19 mouse cellular contexts compared by ENCODE assay signal in the genomic region with DNA sequence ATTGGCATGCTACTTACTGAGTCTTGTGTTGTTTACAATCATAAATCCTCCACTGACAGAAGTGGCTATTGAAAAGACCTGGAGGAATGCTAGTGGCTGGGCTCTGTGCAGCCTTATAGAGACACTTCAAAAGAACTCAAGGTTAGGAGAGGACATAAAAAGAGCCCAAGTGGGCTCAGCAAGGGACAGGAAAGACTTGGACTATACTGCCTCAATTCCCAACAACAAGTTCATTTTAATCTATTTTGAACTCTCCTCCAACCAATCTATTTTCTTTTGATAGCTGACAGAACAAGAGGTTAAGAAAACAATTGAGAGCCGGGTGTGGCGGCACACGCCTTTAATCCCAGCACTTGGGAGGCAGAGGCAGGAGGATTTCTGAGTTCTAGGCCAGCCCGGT. TPM values are rescaled to one million over a fixed set of nuclear protein-coding genes. Genes with fewer than 3 reads are reported as not detected.
A peak's percentile ranks its signal among the peaks of the same experiment; 100 is the strongest.
DNase-seq lines count a peak whose midpoint lies in the region; ATAC-seq lines count a peak whose summit lies in the region.
"Had no signal": no experiment of that assay in that cellular context is flagged by ENCODE, and none has a peak within 500 bp of the region (broad histone marks: within the 10 kb centered on the region; RNA-seq: fewer than 3 reads in every experiment).

No protein-coding gene starts in this region.

- DNase-seq in R1 (ENCODE audit: low read depth, low spot score) (peak; percentile 53), ZHBTc4 (ENCODE audit: low read depth, low spot score) (peak; percentile 57)
- DNase-seq in B cell, adult 2 months = no peak
- DNase-seq: adrenal gland, adult 2 months; adrenal gland, adult 8-10 months; adrenal gland, postnatal 10 days; adrenal gland, postnatal 14 days; adrenal gland, postnatal 25 days; adrenal gland, postnatal 36 days; cerebellum, adult 11 months; cerebellum, adult 11-12 months; cerebellum, adult 18-20 months; cerebellum, adult 2 months; cerebellum, adult 8-10 months; cerebellum, adult 9-10 months; cerebellum, adult 9-11 months had no signal

- ATAC-seq in CD4-positive, CD25-positive, alpha-beta regulatory T cell, adult 4 months = no peak
- ATAC-seq: activated CD4-positive, CD25-positive, alpha-beta regulatory T cell, adult 4 months; Patski had no signal

RNA-seq across cellular contexts. Expression of a gene that starts 35.2 kb away (rescaled TPM):
- 100 to 1,000 TPM; 129 to 146 TPM for polyA plus RNA-seq in CD4-positive, CD25-positive, alpha-beta regulatory T cell, adult 4 months (2017; shearing (Covaris generic))

RNA-seq across cellular contexts. Expression of a gene that starts 49.0 kb away (rescaled TPM):
- 10 to 100 TPM; 21.0 to 28.2 TPM for polyA plus RNA-seq in CD4-positive, CD25-positive, alpha-beta regulatory T cell, adult 4 months (2017; shearing (Covaris generic))

RNA-seq across cellular contexts. Expression of a gene that starts 49.1 kb away (rescaled TPM):
- under 1 TPM; 0.55 to 0.91 TPM for polyA plus RNA-seq in CD4-positive, CD25-positive, alpha-beta regulatory T cell, adult 4 months (2017; shearing (Covaris generic))

Comparison
In these comparisons a context has a peak if more than half of its experiments do, and no peak if none do; other contexts are left out.
1. DNase-seq: peak in R1 (single experiment) and ZHBTc4 (single experiment); none in B cell, adult 2 months (0 of 2).